Comparison of ENCODE assay signal across 21 mouse cellular contexts in genomic region chrX:102169724-102170123, GRCm38 (mm10). TPM values are rescaled to one million over a fixed set of nuclear protein-coding genes. Genes with fewer than 3 reads are reported as not detected.
DNase-seq lines count a peak whose midpoint lies in the region.
"Had no signal": no experiment of that assay in that cellular context is flagged by ENCODE, and none has a peak within 500 bp of the region (broad histone marks: within the 10 kb centered on the region; RNA-seq: fewer than 3 reads in every experiment).

No protein-coding gene starts in this region.

- no peaks in the 10 kb centered on the region for H3K36me3 ChIP-seq in embryonic facial prominence, embryonic 10.5 days (replicated peaks)
- H3K36me3 ChIP-seq: embryonic facial prominence, embryonic 13.5 days; embryonic facial prominence, embryonic 15.5 days; forebrain, embryonic 10.5 days; forebrain, embryonic 12.5 days; G1E had no signal

- no peak overlapping the region for H3K4me3 ChIP-seq in embryonic facial prominence, embryonic 10.5 days
- H3K4me3 ChIP-seq: embryonic facial prominence, embryonic 13.5 days; embryonic facial prominence, embryonic 15.5 days; erythroblast, embryonic 14.5 days; forebrain, embryonic 10.5 days; forebrain, embryonic 12.5 days had no signal

- peaks cover 61% of the 10 kb centered on the region for H3K27me3 ChIP-seq in embryonic facial prominence, embryonic 10.5 days (replicated peaks; ENCODE audit: low read depth, poor library complexity, severe bottlenecking)
- H3K27me3 ChIP-seq: CH12.LX; embryonic facial prominence, embryonic 15.5 days had no signal

- no peak overlapping the region for H3K27ac ChIP-seq in embryonic facial prominence, embryonic 10.5 days (replicated peaks)
- H3K27ac ChIP-seq: embryonic facial prominence, embryonic 13.5 days; embryonic facial prominence, embryonic 15.5 days; forebrain, embryonic 10.5 days; forebrain, embryonic 12.5 days had no signal

- intact Hi-C loops in heart, postnatal 36 days (cut with DNase I), result no loop called here

- peaks cover 10% of the 10 kb centered on the region for H3K4me1 ChIP-seq in embryonic facial prominence, embryonic 10.5 days
- H3K4me1 ChIP-seq: embryonic facial prominence, embryonic 15.5 days; forebrain, embryonic 12.5 days had no signal

- DNase-seq in Muller cell, postnatal 12 days (ENCODE audit: inconsistent ontology term), result peak; percentile 49
- peak; percentile 61 for DNase-seq in adipocyte (ENCODE audit: low spot score)
- no peak for DNase-seq in heart, postnatal 36 days
- no peak for DNase-seq in frontal cortex, postnatal 25 days (ENCODE audit: low spot score in 2 of 2)
- DNase-seq in embryonic facial prominence, embryonic 10.5 days (ENCODE audit: low spot score), result no peak
- DNase-seq: adrenal gland, adult 2 months; adrenal gland, postnatal 10 days; adrenal gland, postnatal 25 days; B cell, adult 2 months; cerebellum, adult 11-12 months; cerebellum, adult 2 months; cerebellum, adult 9-10 months; cerebellum, postnatal 10 days; cerebellum, postnatal 25 days had no signal

- H3K9me3 ChIP-seq in embryonic facial prominence, embryonic 10.5 days, result no peaks in the 10 kb centered on the region
- H3K9me3 ChIP-seq: embryonic facial prominence, embryonic 13.5 days; embryonic facial prominence, embryonic 15.5 days; forebrain, embryonic 10.5 days; forebrain, embryonic 12.5 days; G1E had no signal

- 44% methylated on average over 1 of the region's 1 CpGs for WGBS in embryonic facial prominence, embryonic 10.5 days

RNA-seq across cellular contexts. Expression of gene Ercc6l, which starts 12.8 kb away (rescaled TPM):
- total RNA-seq in heart, postnatal 36 days (2021), result under 1 TPM; 0.38 to 0.58 TPM
- polyA plus RNA-seq in embryonic facial prominence, embryonic 10.5 days (2016; fragmentation: Nextera tagmentation; extraction: Ambion mirVana), result 23.2 and 23.6 TPM in 2 replicates
- polyA plus RNA-seq: adrenal gland, adult 2 months had no signal

RNA-seq across cellular contexts. Expression of gene Rps4x, which starts 19.5 kb away (rescaled TPM):
- 100 to 1,000 TPM; 623 to 693 TPM for total RNA-seq in heart, postnatal 36 days (2021)
- polyA plus RNA-seq in embryonic facial prominence, embryonic 10.5 days (2016; fragmentation: Nextera tagmentation; extraction: Ambion mirVana), result 702 and 707 TPM in 2 replicates

RNA-seq across cellular contexts. Expression of gene Pin4, which starts 50.5 kb away (rescaled TPM):
- total RNA-seq in heart, postnatal 36 days (2021), result 10 to 100 TPM; 16.2 to 18.8 TPM
- polyA plus RNA-seq in embryonic facial prominence, embryonic 10.5 days (2016; fragmentation: Nextera tagmentation; extraction: Ambion mirVana), result 86.5 and 92.1 TPM in 2 replicates
- polyA plus RNA-seq: adrenal gland, adult 2 months had no signal

Comparison
In these comparisons a context has a peak if more than half of its experiments do, and no peak if none do; other contexts are left out.
1. DNase-seq: peak in Muller cell, postnatal 12 days (single experiment) and adipocyte (single experiment); none in heart, postnatal 36 days (0 of 2), frontal cortex, postnatal 25 days (0 of 2) and embryonic facial prominence, embryonic 10.5 days (single experiment).